Mouse (Mus musculus) MEL (cell line): ENCODE results near the gene Hoxa9. TPM values are rescaled to one million over a fixed set of nuclear protein-coding genes. Genes with fewer than 3 reads are reported as not detected.

ENCODE experiments used
- DNase-seq: peaks from one replicate; pipeline ENCODE4 v3.0.0; 2011; ENCODE audit warnings: low read depth, low spot score
- H3K27ac ChIP-seq: 2 replicates; pipeline ENCODE4 v1.5.1; 2012; ENCODE audit warnings: low read depth, mild to moderate bottlenecking, control low read depth, low read length, moderate library complexity; ENCODE audit not compliant: control insufficient read depth
- H3K27me3 ChIP-seq, 2 experiments: fragments of 150-350 bp in 1 of 2; sonication (generic) in 1 of 2; 2 replicates each; pipeline ENCODE4 v1.6.1; 2012; ENCODE audit warnings: low read length in 2 of 2, mild to moderate bottlenecking in 2 of 2, improper control_type of control experiment in 1 of 2, moderate library complexity in 1 of 2; ENCODE audit not compliant: insufficient read depth in 2 of 2, control insufficient read depth in 1 of 2
- H3K36me3 ChIP-seq, 2 experiments: 2 replicates each; pipeline ENCODE4 v1.6.1; 2012 to 2014; ENCODE audit warnings: low read length in 2 of 2, improper control_type of control experiment in 1 of 2, inconsistent platforms in 1 of 2, mild to moderate bottlenecking in 1 of 2; ENCODE audit not compliant: insufficient read depth in 2 of 2, control insufficient read depth in 1 of 2
- H3K4me1 ChIP-seq, 2 experiments: fragments of 150-350 bp in 1 of 2; sonication (generic) in 1 of 2; 2 replicates each; pipeline ENCODE4 v1.6.1; 2012; ENCODE audit warnings: low read length in 2 of 2, improper control_type of control experiment in 1 of 2, mild to moderate bottlenecking in 1 of 2; ENCODE audit not compliant: insufficient read depth in 2 of 2, control insufficient read depth in 1 of 2
- H3K4me3 ChIP-seq, 2 experiments: fragments of 150-350 bp in 1 of 2; sonication (generic) in 1 of 2; 2 replicates each; pipeline ENCODE4 v1.5.1; 2012; ENCODE audit warnings: low read depth in 2 of 2, low read length in 2 of 2, mild to moderate bottlenecking in 2 of 2, moderate library complexity in 2 of 2, control low read depth in 1 of 2, improper control_type of control experiment in 1 of 2; ENCODE audit not compliant: control insufficient read depth in 1 of 2, insufficient read depth in 1 of 2
- H3K79me2 ChIP-seq: 2 replicates; pipeline ENCODE4 v1.6.1; 2012; ENCODE audit warnings: mild to moderate bottlenecking, low read length, moderate library complexity; ENCODE audit not compliant: control insufficient read depth, poor library complexity, insufficient read depth
- H3K9ac ChIP-seq: 2 replicates; pipeline ENCODE4 v1.6.1; 2012; ENCODE audit warnings: low read depth, mild to moderate bottlenecking, control low read depth, low read length, moderate library complexity; ENCODE audit not compliant: control insufficient read depth, poor library complexity, severe bottlenecking
- H3K9me3 ChIP-seq: fragments of 150-350 bp; sonication (generic); replicated peaks from 2 replicates; pipeline ENCODE4 v1.6.1; 2012; ENCODE audit warnings: mild to moderate bottlenecking, low read length, improper control_type of control experiment, moderate library complexity; ENCODE audit not compliant: insufficient read depth
- CHD2 ChIP-seq: IDR thresholded peaks from 2 replicates; pipeline ENCODE4 v1.6.1; 2011; ENCODE audit warnings: low read length, improper control_type of control experiment
- CTCF ChIP-seq, 3 experiments: IDR thresholded peaks in 2 of 3; conservative IDR thresholded peaks in 1 of 3; 2 replicates each; pipeline ENCODE4 v1.5.1; 2011 to 2012; ENCODE audit warnings: low read length in 3 of 3, low read depth in 2 of 3, mild to moderate bottlenecking in 2 of 3, improper control_type of control experiment in 1 of 3, inconsistent platforms in 1 of 3, mixed read lengths in 1 of 3, moderate library complexity in 1 of 3; ENCODE audit not compliant: control insufficient read depth in 1 of 3, insufficient read depth in 1 of 3, poor library complexity in 1 of 3, severe bottlenecking in 1 of 3
- E2F4 ChIP-seq: IDR thresholded peaks from 2 replicates; pipeline ENCODE4 v1.6.1; 2011; ENCODE audit warnings: low read depth, low read length, improper control_type of control experiment, borderline replicate concordance
- ELF1 ChIP-seq: IDR thresholded peaks from 2 replicates; pipeline ENCODE4 v1.6.1; 2014; ENCODE audit warnings: low read depth, mild to moderate bottlenecking, inconsistent platforms, low read length, improper control_type of control experiment, moderate library complexity
- ETS1 ChIP-seq: IDR thresholded peaks from 2 replicates; pipeline ENCODE4 v1.6.1; 2012; ENCODE audit warnings: low read depth, mild to moderate bottlenecking, inconsistent platforms, low read length, improper control_type of control experiment, moderate library complexity
- GABPA ChIP-seq: IDR thresholded peaks from 2 replicates; pipeline ENCODE4 v1.6.1; 2012; ENCODE audit warnings: low read depth, mild to moderate bottlenecking, inconsistent platforms, low read length, improper control_type of control experiment, moderate library complexity
- HCFC1 ChIP-seq: IDR thresholded peaks from 2 replicates; pipeline ENCODE4 v1.6.1; 2012; ENCODE audit warnings: low read depth, mild to moderate bottlenecking, inconsistent platforms, low read length, improper control_type of control experiment, moderate library complexity
- MYC ChIP-seq: IDR thresholded peaks from 2 replicates; pipeline ENCODE4 v1.6.1; 2011; ENCODE audit warnings: low read depth, mild to moderate bottlenecking, low read length, improper control_type of control experiment, moderate library complexity
- NRF1 ChIP-seq: IDR thresholded peaks from 2 replicates; pipeline ENCODE4 v1.6.1; 2014; ENCODE audit warnings: low read depth, mild to moderate bottlenecking, inconsistent platforms, low read length, improper control_type of control experiment, moderate library complexity; ENCODE audit not compliant: poor library complexity, insufficient read depth, severe bottlenecking
- RAD21 ChIP-seq: IDR thresholded peaks from 2 replicates; pipeline ENCODE4 v1.6.1; 2011; ENCODE audit warnings: mild to moderate bottlenecking, low read depth, low read length, improper control_type of control experiment
- SMC3 ChIP-seq: IDR thresholded peaks from 2 replicates; pipeline ENCODE4 v1.6.1; 2011; ENCODE audit warnings: low read depth, low read length, improper control_type of control experiment
- USF1 ChIP-seq: IDR thresholded peaks from 2 replicates; pipeline ENCODE4 v1.6.1; 2014; ENCODE audit warnings: low read depth, mild to moderate bottlenecking, inconsistent platforms, low read length, improper control_type of control experiment, moderate library complexity
- ZKSCAN1 ChIP-seq: IDR thresholded peaks from 2 replicates; pipeline ENCODE4 v1.6.1; 2012; ENCODE audit warnings: low read depth, mild to moderate bottlenecking, inconsistent platforms, low read length, improper control_type of control experiment, moderate library complexity
- polyA plus RNA-seq, 2 experiments: library from polyadenylated mRNA; stranded (reverse) in 1 of 2; unstranded in 1 of 2; fragments of >175 nt in 1 of 2; fragments of >200 nt in 1 of 2; gene quantifications; 2 replicates each; pipeline versions ENCODE4 v1.2.1 to v1.2.4; 2012; ENCODE audit warnings: low replicate concordance in 2 of 2, low read depth in 1 of 2; ENCODE audit not compliant: insufficient read length in 2 of 2, insufficient read depth in 1 of 2, missing spikeins in 1 of 2
- total RNA-seq: library from RNA; depleted of rRNA; stranded (reverse); fragments of 300-350 nt; gene quantifications from 2 replicates; pipeline ENCODE4 v1.2.3, GENCODE M21; 2012

Gene Hoxa9
- total and polyA plus RNA-seq, 3 experiments: not detected

GRCm38 (mm10) chr6:52272766-52273655 is 42.1 kb upstream of the Hoxa9 start:
- Histone ChIP-seq H3K36me3 (no peaks in the 10 kb centered on the region), H3K27me3 (no peaks in the 10 kb centered on the region), H3K9me3 (no peaks in the 10 kb centered on the region), H3K79me2 (no peaks in the 10 kb centered on the region), H3K4me3 (no peak overlapping the region), H3K27ac (no peak overlapping the region), H3K4me1 (no peaks in the 10 kb centered on the region), H3K9ac (no peak overlapping the region)
- TF ChIP-seq GABPA (no peak), ETS1 (no peak), HCFC1 (no peak), RAD21 (no peak), USF1 (no peak), ELF1 (no peak), CHD2 (no peak)
- no peak for DNase-seq

GRCm38 (mm10) chr6:52270494-52271480 is 39.9 kb upstream of the Hoxa9 start:
- H3K27ac ChIP-seq: no peak overlapping the region
- H3K4me1 ChIP-seq: no peaks in the 10 kb centered on the region
- no peak overlapping the region for H3K9ac ChIP-seq
- H3K4me3 ChIP-seq: no peak overlapping the region
- H3K27me3 ChIP-seq: no peaks in the 10 kb centered on the region
- no peak for DNase-seq
- H3K9me3 ChIP-seq: no peaks in the 10 kb centered on the region
- H3K79me2 ChIP-seq: no peaks in the 10 kb centered on the region
- H3K36me3 ChIP-seq: no peaks in the 10 kb centered on the region
- TF ChIP-seq NRF1 (no peak), E2F4 (no peak), MYC (no peak), RAD21 (peak; percentile 21), ZKSCAN1 (no peak), SMC3 (peak; percentile 43; the same call in 1 of the 2 replicates), GABPA (no peak), CTCF (IDR thresholded peaks at IDR 0.05 in 2 of 3, conservative IDR thresholded peaks at IDR 0.05 in 1 of 3; ENCODE audit: control insufficient read depth in 1 of 3, insufficient read depth in 1 of 3, low read depth in 2 of 3, low read length in 3 of 3, poor library complexity in 1 of 3, severe bottlenecking in 1 of 3) (peak in 2 of 3 experiments; percentile 16 to 21; a peak in 2 of 6 replicates)
